Mouse (Mus musculus) right cerebral cortex, postnatal 25 days (tissue): ENCODE data around the gene Col24a1.
A peak's percentile ranks its signal among the peaks of the same experiment; 100 is the strongest.

Source experiments
- DNase-seq: peaks from one replicate; pipeline ENCODE4 v3.0.0; 2022

Col24a1 gene

GRCm38 (mm10) chr3:145575743-145576481 is 283.6 kb downstream of the Col24a1 start, which contains the start of gene Znhit6:
Znhit6 (plus strand) TSS chr3:145576205.
- DNase-seq: peak; percentile 94

DNA sequence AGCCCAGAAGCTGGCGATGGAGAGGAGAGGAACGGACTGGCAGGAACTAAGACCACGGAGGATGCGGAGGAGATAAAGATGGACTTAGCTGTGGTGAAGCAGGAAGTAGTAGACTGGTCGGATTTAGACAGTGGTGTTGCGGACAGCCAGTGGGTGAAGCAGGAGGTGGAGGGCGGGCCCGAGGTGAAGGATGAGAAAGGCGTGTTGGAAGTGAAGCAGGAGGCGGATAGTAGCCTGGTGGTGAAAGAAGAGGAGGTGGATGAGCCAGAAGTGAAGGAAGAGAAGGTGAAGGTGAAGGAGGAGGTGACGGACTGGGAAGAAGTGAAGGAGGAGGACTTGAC is 284.2 kb downstream of the Col24a1 start:
- DNase-seq: no peak

DNA sequence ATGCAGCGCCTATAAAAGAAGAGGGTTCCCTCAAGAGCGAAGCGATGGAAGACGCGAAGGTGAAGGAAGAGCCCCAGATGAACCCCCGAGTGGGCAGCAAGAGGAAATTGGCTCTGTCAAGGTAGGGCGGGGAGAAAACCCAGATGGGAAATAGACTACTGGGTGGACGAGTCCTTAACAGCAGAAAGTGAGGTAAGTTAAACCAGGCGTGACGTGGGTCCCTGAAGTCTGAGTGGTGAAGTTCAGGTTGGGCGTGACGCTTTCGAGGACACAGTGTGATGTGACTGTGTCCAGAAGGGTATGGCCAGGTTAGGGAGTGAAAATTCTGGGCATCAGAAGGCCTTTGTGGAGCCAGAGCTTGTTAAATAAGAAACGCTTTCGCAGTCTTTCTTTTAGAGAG is 284.6 kb downstream of the Col24a1 start:
- DNase-seq: no peak

GRCm38 (mm10) chr3:145583043-145583442 is 290.8 kb downstream of the Col24a1 start:
- no peak for DNase-seq

DNA sequence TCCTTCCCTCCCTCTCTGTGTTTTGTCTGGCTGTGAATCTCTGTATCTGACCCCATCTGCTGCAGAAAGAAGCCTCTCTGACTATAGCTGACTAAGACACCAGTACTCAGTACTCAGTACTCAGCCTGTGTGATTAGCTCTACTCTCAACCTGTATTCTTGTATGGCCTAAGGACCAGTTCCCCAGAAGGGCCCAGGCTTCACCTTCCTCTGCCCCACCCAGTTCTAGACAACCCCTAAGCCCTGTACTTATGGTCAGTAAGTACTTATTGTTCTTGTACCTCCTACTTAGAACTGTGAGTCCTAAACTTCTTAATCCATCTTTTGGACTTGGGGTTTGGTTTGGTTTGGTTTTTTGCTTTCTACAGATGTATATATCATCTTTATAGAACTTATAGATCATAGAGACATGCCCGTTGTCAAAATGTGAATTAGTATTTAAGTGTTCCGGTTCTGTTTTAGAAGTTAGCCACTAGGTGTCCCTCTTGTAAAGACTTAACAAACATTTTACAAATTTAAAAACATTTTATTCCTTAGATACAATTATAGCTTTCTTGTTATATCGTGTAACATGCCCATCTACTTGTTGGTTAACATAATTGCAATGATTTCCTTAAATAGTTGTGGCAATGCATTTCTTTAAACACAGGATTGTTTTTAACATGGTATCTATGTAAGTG is 291.4 kb downstream of the Col24a1 start:
- no peak for DNase-seq

DNA sequence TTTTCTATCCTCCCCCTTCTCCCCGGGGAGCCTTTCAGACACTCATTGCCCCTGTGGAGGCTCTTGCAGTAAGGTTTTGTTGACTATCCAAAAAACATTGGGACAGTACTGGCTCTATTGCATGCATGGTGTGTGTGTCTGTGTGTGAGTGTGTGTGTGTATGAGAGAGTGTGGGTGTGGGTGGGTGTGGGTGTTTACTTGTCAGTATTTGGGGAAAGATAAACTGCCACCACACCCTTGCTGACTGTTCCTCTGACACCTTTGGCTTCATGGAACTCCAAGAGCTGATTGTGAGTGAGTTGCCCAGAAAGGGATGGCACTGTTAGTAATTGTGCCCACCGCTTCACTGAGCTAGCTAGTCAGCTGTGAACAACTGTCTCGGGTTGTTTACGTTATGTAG is 298.3 kb downstream of the Col24a1 start:
- DNase-seq: no peak

DNA sequence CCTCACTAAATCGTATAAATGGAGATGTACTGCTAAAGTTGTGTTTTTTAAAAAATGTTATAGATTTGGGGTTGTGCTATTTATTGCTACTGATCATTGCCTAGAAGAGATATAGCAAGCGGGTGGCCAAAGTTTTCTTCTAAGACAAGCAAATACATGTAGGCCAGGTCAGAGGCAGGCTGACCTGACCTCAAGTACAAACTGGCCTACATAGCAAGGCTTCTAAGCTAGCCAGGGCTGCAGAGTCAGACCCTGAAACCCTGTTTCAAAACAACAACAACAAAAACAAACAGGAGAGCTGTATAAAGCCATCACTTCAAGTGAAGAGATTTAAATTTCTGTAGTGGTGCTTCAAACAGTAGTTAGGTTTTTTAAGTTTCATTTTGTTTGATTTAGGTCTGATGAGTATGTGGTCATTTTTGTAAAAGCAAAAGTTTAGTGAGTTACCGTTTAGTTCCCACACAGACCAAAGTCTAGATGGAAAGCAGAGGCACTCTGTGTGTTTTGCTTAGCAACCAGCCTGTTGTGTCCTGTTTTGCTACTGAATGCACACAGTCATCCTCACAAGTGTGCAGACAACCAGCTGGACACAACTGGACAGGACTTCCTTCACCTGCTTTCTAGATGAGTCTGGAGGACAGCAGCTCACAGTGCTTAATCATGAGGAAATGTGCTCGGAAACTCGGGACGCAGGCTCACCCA is 299.7 kb downstream of the Col24a1 start:
- DNase-seq: no peak

DNA sequence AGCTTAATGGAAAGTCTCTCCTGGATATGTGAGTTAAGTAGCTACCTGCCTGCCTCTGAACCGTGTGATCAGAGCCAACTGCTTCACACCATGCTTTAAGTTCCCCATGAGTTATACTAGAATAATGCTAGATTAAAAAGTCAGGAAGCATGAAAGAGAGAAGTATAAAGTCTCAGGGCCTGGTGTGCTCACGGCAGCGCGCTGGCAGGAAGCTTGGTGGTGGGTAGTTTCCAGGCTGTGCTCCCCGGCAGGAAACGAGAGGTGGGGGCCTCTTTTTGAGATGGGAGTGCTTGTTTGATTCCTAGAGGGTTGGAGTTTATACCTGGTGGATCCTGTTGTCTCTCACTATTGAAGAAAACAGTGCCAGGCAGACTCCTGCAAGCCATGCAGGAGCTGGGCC is 303.1 kb downstream of the Col24a1 start:
- no peak for DNase-seq

DNA sequence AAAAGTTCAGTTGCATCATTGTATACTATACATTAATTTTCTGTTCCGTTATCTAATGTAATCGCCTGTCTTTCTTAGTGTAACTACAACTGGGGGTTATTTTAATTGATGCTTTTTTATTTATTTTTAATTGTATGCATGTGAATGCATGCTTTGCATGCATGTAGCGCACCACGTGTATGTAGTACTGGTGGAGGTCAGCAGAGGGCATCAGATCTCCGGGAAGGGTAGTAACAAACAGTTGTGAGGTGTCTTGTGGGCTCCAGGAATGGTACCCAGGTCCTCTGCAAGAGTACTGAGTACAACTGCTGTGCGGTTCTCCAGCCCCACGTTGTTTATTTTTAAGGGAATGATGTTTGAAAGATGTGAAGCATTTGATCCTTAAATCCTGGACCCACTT is 306.8 kb downstream of the Col24a1 start:
- DNase-seq: no peak

DNA sequence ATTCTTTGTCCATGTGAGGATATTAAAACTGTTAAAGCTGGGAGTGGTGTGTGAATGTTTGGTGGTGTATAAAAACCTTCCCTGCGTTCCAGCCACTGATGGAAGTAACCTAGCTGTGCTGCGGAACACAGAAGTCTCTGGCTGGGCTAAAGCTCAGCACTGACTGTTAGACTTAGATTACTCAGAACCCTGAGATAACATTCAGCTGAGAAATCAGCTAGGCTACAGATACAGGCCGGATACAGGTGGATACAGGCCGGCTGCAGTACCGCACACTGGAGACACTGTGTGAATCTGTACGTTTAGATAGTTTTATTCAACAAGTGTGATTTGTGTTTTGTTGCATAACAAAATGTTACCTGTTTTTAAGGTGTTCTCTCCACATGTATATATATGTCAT is 308.5 kb downstream of the Col24a1 start:
- no peak for DNase-seq

GRCm38 (mm10) chr3:145601345-145601744 is 309.1 kb downstream of the Col24a1 start:
- DNase-seq: no peak
